Mouse (Mus musculus) cerebellum, postnatal 14 days (tissue): ENCODE measurements around the gene Set.

Experiments
- DNase-seq, 2 experiments: peaks; one replicate each; pipeline ENCODE4 v3.0.0; 2021; ENCODE audit warnings: mixed read lengths in 2 of 2

Set gene

DNA sequence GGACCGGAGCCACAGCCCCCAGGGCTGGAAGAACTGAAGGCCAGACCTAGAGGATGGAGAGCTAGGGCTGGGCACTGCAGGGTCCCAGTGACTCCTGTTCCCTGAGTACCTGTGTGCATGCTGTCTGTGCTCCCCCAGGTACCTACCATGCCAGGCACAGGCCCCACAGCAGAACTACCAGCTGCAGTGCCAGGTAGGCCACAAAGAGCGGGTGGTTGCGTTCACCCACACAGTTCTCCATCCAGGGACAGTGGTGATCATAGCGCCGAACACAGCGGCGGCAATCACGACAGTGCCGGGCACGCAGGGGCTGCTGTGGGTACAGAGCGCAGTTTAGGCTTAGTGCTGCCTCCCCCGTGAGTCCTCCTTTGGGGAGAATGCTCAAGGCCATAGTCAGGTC lies 34.3 kb downstream of the Set start:
- no peak for DNase-seq

DNA sequence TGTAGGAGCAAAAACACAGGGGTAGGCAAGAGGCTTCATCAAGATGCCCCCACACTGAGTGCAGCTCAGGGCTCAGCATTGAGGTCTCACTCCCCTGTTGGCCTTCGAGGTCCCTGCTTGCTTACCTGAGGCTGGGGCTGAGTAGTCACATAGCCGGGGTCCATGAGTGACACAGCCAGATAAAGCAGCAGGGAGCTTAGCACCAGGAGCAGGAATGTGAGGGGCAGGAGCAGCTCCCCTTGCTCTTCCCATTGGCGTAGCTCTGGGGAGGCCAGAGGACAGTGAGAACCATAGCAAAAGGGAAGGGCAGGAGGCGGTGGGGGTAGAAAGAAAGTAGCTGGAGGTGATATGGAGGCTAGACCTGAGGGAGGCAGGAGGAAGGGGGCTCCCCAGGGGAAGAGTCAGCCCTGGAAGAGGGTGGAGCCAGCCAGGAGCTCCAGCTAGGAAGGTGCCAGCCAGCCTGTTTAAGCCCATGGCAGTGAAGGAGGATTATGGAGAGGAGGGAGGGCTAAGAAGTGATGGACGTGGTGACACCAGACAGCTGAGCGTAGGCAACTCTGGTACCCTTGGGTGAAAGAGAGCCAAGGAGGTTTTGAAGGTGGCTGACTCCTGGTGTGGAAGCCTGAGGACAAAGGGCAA lies 35.2 kb downstream of the Set start:
- DNase-seq: no peak

DNA sequence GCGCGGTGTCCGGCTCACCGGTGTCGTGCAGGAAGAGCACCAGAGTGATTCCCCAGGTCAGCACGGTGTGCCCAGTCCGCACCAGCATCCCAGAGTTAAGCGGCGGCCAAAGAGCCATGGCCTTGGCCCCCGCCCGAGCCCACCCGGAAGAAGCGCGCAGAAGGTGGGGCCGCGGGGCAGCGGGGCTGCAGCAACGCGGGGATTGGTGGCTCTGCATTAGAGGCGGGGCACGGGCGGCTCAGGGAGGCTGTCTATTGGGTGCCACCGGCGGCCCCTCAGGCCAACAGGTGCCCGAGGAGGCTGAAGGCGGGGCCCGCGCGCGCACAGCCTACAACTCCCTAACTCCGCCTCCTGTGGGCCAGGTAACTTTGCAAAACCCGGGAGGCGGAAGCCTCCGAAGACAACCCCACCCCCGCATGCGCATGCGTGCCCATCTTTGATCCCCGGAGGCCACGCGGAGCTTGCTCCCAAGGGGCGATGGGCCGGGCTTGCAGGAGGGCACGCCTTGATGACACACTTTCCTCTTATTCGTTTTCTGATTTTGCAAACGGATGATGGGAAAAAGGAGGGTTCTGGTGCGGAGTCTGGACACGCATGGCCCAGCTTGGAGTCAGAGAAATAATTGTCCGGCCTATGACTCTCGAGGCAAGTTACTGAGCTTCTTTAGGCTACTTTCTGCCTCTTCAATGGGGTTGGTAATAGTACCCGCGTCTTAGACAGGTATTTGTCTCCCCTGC lies 36.5 kb downstream of the Set start, which contains the start of gene Zdhhc12:
Gene Zdhhc12, minus strand, starts transcription at position 178 of the 737 bp plus-strand sequence.
- DNase-seq: peak; percentile 92 to 95

DNA sequence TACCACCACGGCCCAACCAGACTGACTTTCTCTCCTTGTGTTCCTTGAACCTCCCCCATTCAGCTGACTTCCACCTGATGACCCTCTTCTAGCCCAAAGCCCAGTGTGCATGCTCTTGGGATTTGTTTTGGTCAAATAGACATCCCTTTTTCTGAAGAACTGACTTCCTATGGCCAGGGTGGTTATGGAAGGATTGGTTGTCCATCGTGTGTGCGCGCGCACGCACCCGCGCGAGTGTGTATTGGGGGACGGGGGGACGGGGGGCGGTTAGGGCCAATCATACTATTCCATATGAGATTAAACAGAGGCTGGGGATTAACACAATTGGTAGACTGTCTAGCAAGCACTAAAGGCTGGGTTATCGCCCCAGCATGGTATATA lies 37.0 kb downstream of the Set start:
- no peak for DNase-seq

DNA sequence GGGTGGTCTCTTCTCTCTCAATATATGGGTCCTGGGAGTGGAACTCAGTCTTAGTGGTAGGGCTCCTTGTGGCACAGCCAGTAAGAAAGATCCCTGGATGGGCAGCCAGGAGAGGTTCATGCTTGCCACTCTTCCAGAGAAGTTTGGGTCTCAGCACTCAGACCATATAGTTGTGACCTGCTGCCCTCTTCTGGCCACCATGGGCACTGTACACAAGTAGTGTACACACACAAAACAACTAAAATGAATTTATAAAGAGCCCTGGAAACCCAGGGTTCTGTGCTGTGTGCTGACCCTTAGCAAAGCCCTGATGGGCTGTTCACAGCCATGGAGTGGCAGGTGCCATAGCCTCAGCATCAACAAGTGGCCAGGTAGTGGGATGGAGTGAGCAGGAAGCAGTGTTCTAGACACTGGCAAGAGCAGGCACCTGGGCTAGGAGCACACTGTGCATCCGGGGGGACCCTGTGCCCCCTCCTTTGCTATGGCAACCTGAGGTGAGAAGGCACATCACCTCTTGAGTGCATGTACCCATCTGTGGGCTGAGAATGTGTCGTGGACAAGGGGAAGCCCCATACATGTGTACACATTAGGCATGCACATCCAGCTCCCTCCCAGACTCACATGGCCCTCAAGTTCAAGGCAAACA lies 38.8 kb downstream of the Set start:
- peak; percentile 73 to 79 for DNase-seq

DNA sequence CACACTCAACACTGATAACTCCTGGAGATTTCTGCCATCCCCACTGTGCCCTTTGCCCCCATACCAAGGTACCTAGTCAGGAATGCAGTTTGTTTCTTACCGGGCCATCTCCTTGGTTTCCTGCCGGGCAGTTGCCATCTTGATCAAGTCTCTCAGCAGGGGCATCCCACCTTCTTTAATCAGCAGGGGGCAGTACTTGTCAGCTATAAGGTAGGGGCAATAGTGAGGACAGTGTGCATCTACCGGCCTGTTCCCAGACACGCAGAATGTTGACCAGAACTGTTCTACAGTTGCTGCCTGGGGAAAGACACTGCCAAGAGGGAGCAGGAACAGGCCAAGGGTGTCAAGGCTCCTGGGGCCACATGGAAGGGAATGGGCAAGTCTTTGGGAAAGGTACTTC lies 43.0 kb downstream of the Set start:
- no peak for DNase-seq

DNA sequence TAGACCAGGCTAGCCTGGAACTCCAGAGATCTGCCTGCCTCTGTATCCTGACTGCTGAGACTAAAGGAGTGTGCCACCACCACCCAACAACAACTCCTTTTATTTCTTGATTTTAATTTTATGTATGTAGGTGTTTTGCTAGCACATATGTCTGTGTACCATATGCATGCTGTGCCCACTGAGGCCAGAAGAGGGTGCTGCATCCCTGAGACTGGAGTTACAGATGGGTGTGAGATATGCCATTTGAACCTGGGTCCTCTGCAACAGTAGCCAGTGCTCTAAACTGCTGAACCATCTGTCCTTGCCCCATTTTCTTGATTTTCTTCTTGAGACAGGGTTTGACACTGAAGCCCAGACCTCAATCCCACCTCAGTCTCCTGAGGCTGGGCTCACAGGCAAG lies 49.2 kb downstream of the Set start:
- peak; percentile 73 to 77 for DNase-seq

DNA sequence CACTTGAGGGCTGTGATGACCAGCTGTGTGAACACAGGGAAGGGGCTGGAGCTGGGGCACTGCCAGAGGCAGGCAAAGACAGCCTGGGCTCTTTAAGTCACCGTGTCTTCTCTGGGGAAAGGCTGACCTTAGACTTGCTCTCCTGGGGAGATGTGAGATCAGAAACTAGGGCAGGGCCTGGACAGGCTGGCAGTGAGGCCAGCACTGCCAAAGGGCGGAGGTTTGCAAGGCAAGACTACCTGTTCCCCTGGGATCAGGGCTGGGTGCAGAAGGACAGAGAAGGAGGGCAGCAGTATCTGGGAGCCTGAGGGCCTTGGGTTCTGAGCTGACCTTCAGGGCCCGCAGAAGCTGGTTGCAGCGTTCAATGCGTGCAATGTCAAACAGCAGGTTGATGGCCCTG lies 50.5 kb downstream of the Set start:
- no peak for DNase-seq

DNA sequence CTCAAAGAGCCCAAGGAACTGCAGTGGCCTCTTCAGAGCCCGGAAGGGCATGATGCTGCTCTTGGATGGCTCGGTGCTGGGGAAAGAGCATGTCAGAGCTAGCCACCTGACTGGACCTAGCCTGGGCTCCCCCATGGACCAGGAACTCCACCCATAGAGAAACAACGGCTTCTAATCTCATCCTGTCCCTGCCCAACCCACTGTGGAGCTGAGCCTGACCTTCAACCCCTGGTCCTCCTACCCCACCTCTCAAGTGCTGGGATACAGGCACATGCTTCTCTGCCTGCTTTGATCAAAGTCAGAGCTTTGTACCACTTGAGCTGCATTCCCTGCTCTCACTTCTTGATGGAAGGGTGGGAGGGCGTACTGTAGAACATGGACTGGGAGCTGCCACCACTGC lies 51.1 kb downstream of the Set start:
- DNase-seq: no peak

DNA sequence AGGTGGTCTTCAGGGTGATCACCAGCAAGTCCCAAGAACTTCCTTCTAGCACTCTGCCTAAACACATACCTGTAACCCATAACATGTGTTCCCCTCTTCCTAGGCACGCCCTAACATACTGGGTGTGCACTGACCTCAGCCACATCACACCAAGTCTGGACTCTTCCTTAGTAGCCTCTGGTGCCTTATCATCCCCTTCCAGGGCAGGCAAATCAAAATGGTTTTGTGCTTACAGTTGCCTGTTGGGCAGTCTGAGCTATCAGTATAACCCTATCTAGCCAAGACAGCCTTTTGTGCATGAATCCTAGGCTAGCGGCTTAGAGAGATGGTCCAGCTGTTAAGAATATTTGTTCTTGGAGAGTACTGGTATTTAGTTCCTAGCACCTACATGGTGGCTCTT lies 54.3 kb downstream of the Set start:
- DNase-seq: no peak

DNA sequence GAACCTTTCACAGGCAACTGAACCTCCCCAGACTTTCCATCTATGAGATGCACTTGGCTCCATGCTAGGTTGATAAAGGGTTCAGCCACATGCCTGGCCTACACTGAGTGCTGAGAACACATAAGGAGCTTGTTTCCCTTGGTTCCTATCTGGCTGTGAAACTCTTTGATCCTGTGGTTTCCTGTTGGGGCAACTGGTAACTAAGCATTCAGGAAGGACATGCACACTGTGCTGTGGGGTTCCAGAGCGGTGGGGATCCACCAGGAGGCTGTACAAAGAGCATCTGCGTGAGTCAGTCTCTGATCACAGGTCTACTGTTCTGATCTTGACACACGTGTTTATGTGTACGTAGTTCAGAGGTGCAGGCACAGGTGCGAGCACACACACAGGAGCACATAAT lies 55.4 kb downstream of the Set start:
- no peak for DNase-seq

DNA sequence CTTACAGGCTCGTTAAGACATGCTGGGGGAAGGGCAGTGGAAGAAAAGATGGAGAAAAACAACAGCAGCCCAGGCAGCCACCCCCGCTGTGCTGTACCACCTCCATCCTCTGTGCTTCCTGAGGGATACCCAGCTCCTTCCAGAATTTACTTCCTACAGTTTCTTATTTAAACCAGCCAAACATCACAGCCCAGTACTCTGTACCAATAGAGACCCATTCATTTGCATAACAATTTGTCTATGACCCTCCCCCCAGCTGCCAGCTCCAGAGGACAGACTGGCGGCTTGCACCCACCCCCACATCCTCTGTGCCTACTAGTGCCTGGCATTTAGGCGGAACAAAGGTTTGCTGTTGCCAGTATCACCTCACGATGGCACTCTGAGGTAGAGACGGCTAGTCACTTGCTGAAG lies 62.5 kb downstream of the Set start:
- no peak for DNase-seq

DNA sequence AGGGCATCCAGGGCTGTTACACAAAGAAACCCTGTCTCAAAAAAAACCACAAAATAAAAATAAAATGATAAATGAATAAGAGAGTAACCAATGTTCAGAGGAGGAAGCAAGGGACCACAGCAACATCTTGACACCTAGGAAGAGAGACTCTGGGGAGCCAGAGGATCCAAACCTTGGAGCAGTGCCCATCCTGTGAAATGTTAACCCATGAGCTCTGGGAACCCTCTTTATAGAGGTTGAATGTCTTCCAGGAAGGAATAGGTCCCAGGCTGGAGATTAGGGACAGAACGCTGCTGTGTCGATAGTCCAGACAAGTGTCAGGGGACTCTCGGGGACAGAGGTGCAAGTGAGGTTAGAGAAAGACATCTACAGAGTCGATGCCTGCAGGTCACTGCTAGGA lies 63.1 kb downstream of the Set start:
- DNase-seq: no peak
